Mouse (Mus musculus) midbrain, embryonic 16.5 days (tissue): ENCODE results near the gene Cybc1. TPM values are rescaled to one million over a fixed set of nuclear protein-coding genes. Genes with fewer than 3 reads are reported as not detected.

Experiments
- ATAC-seq: fragments of 200-750 bp; cut with Nextera tagmentation; 2 replicates; pipeline ENCODE4 v1.8.0; 2017; ENCODE audit warnings: moderate TSS enrichment
- H3K27ac ChIP-seq: fragments of 300-500 bp; sonication (generic); 2 replicates; pipeline ENCODE4 v1.5.1; 2014; ENCODE audit warnings: mild to moderate bottlenecking, low read length, mixed read lengths
- H3K27me3 ChIP-seq: fragments of 300-500 bp; sonication (generic); 2 replicates; pipeline ENCODE4 v1.6.1; 2014; ENCODE audit warnings: low read depth, low read length, mixed read lengths; ENCODE audit not compliant: control insufficient read depth, insufficient read depth
- H3K36me3 ChIP-seq: fragments of 300-500 bp; sonication (generic); 2 replicates; pipeline ENCODE4 v1.6.1; 2014; ENCODE audit warnings: mild to moderate bottlenecking, low read length, moderate library complexity, mixed read lengths; ENCODE audit not compliant: control insufficient read depth, insufficient read depth
- H3K4me1 ChIP-seq: fragments of 300-500 bp; sonication (generic); 2 replicates; pipeline ENCODE4 v1.6.1; 2014; ENCODE audit warnings: mild to moderate bottlenecking, low read length, mixed read lengths; ENCODE audit not compliant: control insufficient read depth, insufficient read depth
- H3K4me2 ChIP-seq: fragments of 300-500 bp; sonication (generic); 2 replicates; pipeline ENCODE4 v1.6.1; 2014; ENCODE audit warnings: mild to moderate bottlenecking, low read length, mixed read lengths
- H3K4me3 ChIP-seq: fragments of 300-500 bp; sonication (generic); 2 replicates; pipeline ENCODE4 v1.5.1; 2014; ENCODE audit warnings: low read depth, mild to moderate bottlenecking, low read length, moderate library complexity, mixed read lengths
- H3K9ac ChIP-seq: fragments of 300-500 bp; sonication (generic); 2 replicates; pipeline ENCODE4 v1.6.1; 2014; ENCODE audit warnings: low read depth, low read length, mixed read lengths
- H3K9me3 ChIP-seq: fragments of 300-500 bp; sonication (generic); replicated peaks from 2 replicates; pipeline ENCODE4 v1.6.1; 2014; ENCODE audit warnings: mild to moderate bottlenecking, low read length, mixed read lengths; ENCODE audit not compliant: control insufficient read depth, poor library complexity, severe bottlenecking
- WGBS: fragments of 180-500 bp; shearing (Covaris S2); extraction: QIAGEN DNeasy Blood & Tissue Kit; methylation state at CpG from one replicate; pipeline ENCODE4 v1.1.7; 2014; 5-methylcytosine and 5-hydroxymethylcytosine counted together
- polyA plus RNA-seq: library from polyadenylated mRNA; unstranded; fragments of >200 nt; fragmentation: Nextera tagmentation; extraction: Ambion mirVana; gene quantifications from 2 replicates; pipeline ENCODE4 v1.2.1, GENCODE M21; 2015

The Cybc1 gene
- polyA plus RNA-seq, 1 experiment from 2014 or later: 40.3 TPM

DNA sequence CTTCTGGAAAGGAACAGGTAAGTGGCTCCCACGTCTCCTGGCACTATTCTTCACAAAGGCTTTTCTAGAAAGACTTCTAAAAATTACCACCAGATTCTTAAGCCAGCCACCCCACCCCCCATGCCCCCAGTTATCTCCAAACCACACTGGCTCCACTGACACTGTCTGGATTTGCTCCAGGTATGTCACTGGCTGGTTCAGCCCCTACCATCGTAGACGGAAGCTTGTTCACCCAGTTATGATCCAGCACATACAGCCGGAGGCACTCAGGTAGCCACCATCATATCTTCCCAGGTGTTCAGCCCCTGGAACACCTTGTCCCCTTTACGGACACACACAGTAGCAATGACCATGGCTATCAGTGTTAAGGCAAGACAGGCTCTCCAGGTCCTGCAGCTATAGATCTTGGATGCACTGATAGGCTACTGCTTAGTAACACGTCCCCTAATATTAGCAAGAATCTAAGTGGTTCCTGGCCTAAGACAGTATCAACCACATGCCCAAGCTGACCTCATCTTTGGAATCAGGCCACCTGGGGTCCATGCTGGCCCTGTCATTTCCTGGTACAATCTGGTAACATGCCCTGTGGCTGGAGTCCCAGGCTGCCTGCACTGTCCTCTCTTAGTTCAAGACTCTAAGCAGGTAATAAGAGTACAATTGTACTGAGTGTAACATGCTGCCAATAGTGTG, 7.7 kb downstream of the Cybc1 start:
- Histone ChIP-seq H3K27ac (no peak overlapping the region), H3K9me3 (no peaks in the 10 kb centered on the region), H3K27me3 (no peaks in the 10 kb centered on the region), H3K4me1 (no peaks in the 10 kb centered on the region), H3K4me2 (no peak overlapping the region), H3K4me3 (no peak overlapping the region), H3K9ac (no peak overlapping the region), H3K36me3 (peaks cover 71% of the 10 kb centered on the region)
- 92% methylated on average over 6 of the region's 6 CpGs for whole genome bisulfite sequencing
- ATAC-seq: no peak

DNA sequence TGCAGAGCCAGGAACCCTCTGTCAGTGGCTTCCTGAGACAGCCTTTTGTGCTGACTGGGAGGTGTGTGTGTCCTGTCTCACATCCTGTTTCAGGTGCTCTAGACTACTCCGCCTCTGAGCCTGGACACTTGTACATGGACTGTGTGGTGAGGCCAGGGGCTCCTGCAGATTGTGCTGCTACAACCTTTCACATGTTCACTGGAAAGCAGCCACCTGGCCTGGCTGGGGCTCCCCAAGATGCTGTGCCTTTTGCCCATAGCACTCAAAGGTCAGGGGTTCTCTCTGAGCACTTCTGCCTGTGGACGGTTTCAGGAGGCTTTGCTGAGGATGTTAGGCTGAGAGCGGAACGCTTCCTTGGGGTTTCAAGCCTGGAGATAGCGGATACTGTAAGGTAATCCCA, 8.4 kb downstream of the Cybc1 start:
- Histone ChIP-seq H3K9ac (no peak overlapping the region), H3K27ac (no peak overlapping the region), H3K27me3 (no peaks in the 10 kb centered on the region), H3K4me1 (no peaks in the 10 kb centered on the region), H3K9me3 (no peaks in the 10 kb centered on the region), H3K4me3 (no peak overlapping the region), H3K4me2 (no peak overlapping the region), H3K36me3 (peaks cover 77% of the 10 kb centered on the region)
- 92% methylated on average over 5 of the region's 5 CpGs for WGBS
- ATAC-seq: no peak

DNA sequence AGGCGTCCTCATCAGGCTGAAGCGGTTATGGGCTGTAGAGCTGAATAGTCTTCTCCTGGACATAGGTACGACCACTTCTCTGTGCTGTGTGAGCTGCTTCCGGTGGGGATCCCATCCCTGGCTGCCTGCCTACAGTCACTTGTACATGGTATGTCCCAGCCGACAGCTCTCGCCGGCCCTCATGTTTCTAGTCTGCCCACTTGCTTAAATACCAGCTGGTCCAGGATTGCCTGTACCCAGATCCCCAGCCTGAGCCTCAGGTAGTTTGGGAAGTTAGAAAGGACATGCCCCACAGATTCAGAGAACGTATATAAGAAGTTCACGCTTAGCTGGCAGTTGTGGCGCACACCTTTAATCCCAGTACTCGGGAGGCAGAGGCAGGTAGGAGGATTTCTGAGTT, 9.3 kb downstream of the Cybc1 start:
- Histone ChIP-seq H3K9me3 (no peaks in the 10 kb centered on the region), H3K4me1 (no peaks in the 10 kb centered on the region), H3K27ac (no peak overlapping the region), H3K36me3 (peaks cover 73% of the 10 kb centered on the region), H3K27me3 (no peaks in the 10 kb centered on the region), H3K9ac (no peak overlapping the region), H3K4me3 (no peak overlapping the region), H3K4me2 (no peak overlapping the region)
- ATAC-seq: no peak
- 91% methylated on average over 11 of the region's 11 CpGs for WGBS

- no peak overlapping the region for H3K27ac ChIP-seq
- no peaks in the 10 kb centered on the region for H3K27me3 ChIP-seq
- 92% methylated on average over 3 of the region's 3 CpGs for WGBS
- H3K9ac ChIP-seq: no peak overlapping the region
- no peak overlapping the region for H3K4me3 ChIP-seq
- peaks cover 52% of the 10 kb centered on the region for H3K36me3 ChIP-seq
- H3K4me2 ChIP-seq: no peak overlapping the region
- ATAC-seq: no peak
- H3K9me3 ChIP-seq: no peaks in the 10 kb centered on the region
- H3K4me1 ChIP-seq: no peaks in the 10 kb centered on the region
Measured at GRCm38 (mm10) chr11:121216831-121217230, 12.3 kb downstream of the Cybc1 start.

GRCm38 (mm10) chr11:121204161-121205006, 24.7 kb downstream of the Cybc1 start, which contains the start of the genes Hexdc and Ogfod3:
Hexdc (plus strand) TSS chr11:121204433.
Ogfod3 (minus strand) TSS chr11:121204711.
- WGBS: under 1% methylated on average over 66 of the region's 70 CpGs
- peaks cover 5% of the 10 kb centered on the region; the same call in 1 of the 2 replicates for H3K36me3 ChIP-seq
- H3K4me3 ChIP-seq: peak within 1 kb of the TSS; percentile 79
- H3K4me1 ChIP-seq: peaks cover 11% of the 10 kb centered on the region; the same call in 1 of the 2 replicates
- no peaks in the 10 kb centered on the region for H3K27me3 ChIP-seq
- H3K4me2 ChIP-seq: peak within 1 kb of the TSS; percentile 67
- peak within 1 kb of the TSS; percentile 91 for H3K9ac ChIP-seq
- ATAC-seq: peak; percentile 97
- H3K27ac ChIP-seq: peak within 1 kb of the TSS; percentile 93
- no peaks in the 10 kb centered on the region for H3K9me3 ChIP-seq

DNA sequence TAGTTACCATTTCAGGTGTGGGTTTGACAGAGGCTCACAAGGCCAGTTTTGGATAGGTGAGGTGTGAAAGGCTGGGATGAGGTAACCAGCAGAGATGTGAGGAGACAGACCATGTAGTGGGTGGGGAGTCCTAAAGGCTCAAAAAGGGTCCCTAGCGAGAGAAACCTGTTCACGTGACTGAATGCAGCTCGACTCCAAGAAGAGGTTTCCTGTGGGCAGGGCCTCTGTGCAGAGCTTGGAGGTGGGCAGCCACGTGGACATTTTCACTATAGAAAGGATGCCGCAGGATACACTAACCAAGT, 25.3 kb downstream of the Cybc1 start:
- Histone ChIP-seq H3K4me1 (peaks cover 11% of the 10 kb centered on the region; the same call in 1 of the 2 replicates), H3K27me3 (no peaks in the 10 kb centered on the region), H3K36me3 (peaks cover 5% of the 10 kb centered on the region; the same call in 1 of the 2 replicates), H3K9me3 (no peaks in the 10 kb centered on the region), H3K9ac (peak overlapping the region; percentile 91), H3K4me3 (peak overlapping the region; percentile 79), H3K4me2 (peak overlapping the region; percentile 67), H3K27ac (peak overlapping the region; percentile 93)
- WGBS: 2% methylated on average over 5 of the region's 5 CpGs
- no peak for ATAC-seq

DNA sequence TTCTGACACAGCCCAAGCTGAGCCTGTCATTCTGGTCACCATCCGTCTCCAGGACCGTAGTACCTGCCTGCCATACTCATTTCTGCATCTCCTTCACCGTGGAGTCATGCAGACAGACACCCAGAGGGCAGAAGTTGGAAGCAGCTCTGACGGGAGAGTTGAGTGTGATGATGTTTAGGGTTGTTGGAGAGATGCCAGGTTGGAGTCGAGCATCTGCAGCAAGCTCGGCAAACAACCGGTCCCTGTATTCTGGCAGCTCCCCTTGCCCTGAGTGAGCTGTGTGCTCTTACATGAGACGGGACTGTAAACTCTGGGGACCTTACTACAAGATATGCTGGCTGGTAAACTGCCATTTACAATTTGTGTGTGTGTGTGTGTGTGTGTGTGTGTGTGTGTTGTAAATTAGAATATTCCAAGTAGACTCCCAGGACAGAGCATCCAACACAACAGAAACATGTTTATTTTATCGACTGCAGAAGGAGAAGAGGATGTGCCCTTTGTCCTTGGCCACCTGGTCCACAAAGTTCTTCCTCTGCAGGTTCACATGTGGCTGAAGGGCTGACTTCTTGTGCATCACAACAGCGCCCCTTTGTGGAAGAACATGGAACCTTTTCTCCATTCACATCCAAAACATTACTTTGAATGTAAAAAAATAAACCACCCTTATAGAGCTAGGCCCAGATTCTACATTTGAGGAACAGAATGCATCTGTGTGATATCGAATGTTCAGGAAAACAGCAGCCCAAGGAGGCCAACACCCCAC, 27.5 kb downstream of the Cybc1 start:
- H3K27me3 ChIP-seq: no peaks in the 10 kb centered on the region
- WGBS: 66% methylated on average over 11 of the region's 11 CpGs
- H3K4me3 ChIP-seq: no peak overlapping the region
- H3K9ac ChIP-seq: no peak overlapping the region
- no peak overlapping the region for H3K27ac ChIP-seq
- H3K9me3 ChIP-seq: no peaks in the 10 kb centered on the region
- peaks cover 11% of the 10 kb centered on the region; the same call in 1 of the 2 replicates for H3K4me1 ChIP-seq
- no peaks in the 10 kb centered on the region for H3K36me3 ChIP-seq
- no peak for ATAC-seq
- H3K4me2 ChIP-seq: no peak overlapping the region

DNA sequence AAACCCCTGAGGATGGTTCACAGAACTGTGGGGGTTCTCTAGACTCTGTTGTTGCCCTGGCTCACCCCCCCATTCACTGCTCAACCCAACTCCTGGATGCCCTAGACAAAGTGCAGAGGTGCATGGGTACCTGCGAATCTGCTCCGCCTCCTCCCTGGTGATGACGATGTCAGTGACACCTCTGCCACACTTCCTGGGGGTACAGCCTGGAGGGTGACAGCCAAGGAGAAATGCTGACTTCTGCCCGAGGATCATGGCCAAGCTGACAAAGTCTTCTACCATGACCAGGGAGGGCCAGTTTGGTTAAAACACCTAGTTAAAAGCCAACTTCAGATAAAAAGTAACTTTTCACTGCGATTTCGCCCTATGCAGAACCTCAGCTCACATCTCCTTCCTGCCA, 28.3 kb downstream of the Cybc1 start:
- Histone ChIP-seq H3K36me3 (peaks cover 3% of the 10 kb centered on the region; the same call in 1 of the 2 replicates), H3K27me3 (no peaks in the 10 kb centered on the region), H3K4me1 (peaks cover 11% of the 10 kb centered on the region; the same call in 1 of the 2 replicates), H3K27ac (no peak overlapping the region), H3K9me3 (no peaks in the 10 kb centered on the region), H3K4me2 (no peak overlapping the region), H3K9ac (no peak overlapping the region), H3K4me3 (no peak overlapping the region)
- WGBS: 93% methylated on average over 6 of the region's 6 CpGs
- no peak for ATAC-seq
